13 mouse cellular contexts compared by ENCODE assay signal in genomic region chr5:4657982-4658381, GRCm38 (mm10).
"Had no signal": no experiment of that assay in that cellular context is flagged by ENCODE, and none has a peak within 500 bp of the region (broad histone marks: within the 10 kb centered on the region; RNA-seq: fewer than 3 reads in every experiment).

No protein-coding gene starts in this region.

- H3K27ac ChIP-seq: layer of hippocampus, adult 2 months; limb, embryonic 13.5 days; liver, embryonic 14.5 days; lung, embryonic 15.5 days; midbrain, embryonic 12.5 days; neural tube, embryonic 13.5 days; stomach, postnatal 0 days had no signal

- H3K4me2 ChIP-seq: limb, embryonic 13.5 days; lung, embryonic 15.5 days; midbrain, embryonic 12.5 days; neural tube, embryonic 13.5 days had no signal

- DNase-seq: kidney, adult 18-20 months; kidney, postnatal 10 days; kidney, postnatal 4 days; retina, postnatal 1 day; right cerebral cortex, postnatal 25 days had no signal

- H3K27me3 ChIP-seq: limb, embryonic 13.5 days; lung, embryonic 15.5 days; midbrain, embryonic 12.5 days; neural tube, embryonic 13.5 days had no signal

- H3K9me3 ChIP-seq: lung, embryonic 15.5 days had no signal

- H3K9ac ChIP-seq: limb, embryonic 13.5 days; liver, embryonic 14.5 days; lung, embryonic 15.5 days; midbrain, embryonic 12.5 days; neural tube, embryonic 13.5 days had no signal

- H3K4me3 ChIP-seq: layer of hippocampus, adult 2 months; limb, embryonic 13.5 days; lung, embryonic 15.5 days; midbrain, embryonic 12.5 days; neural tube, embryonic 13.5 days had no signal

- H3K36me3 ChIP-seq: limb, embryonic 13.5 days; lung, embryonic 15.5 days; midbrain, embryonic 12.5 days; neural tube, embryonic 13.5 days had no signal

- ATAC-seq: midbrain, embryonic 16.5 days had no signal
